In the genomic region with DNA sequence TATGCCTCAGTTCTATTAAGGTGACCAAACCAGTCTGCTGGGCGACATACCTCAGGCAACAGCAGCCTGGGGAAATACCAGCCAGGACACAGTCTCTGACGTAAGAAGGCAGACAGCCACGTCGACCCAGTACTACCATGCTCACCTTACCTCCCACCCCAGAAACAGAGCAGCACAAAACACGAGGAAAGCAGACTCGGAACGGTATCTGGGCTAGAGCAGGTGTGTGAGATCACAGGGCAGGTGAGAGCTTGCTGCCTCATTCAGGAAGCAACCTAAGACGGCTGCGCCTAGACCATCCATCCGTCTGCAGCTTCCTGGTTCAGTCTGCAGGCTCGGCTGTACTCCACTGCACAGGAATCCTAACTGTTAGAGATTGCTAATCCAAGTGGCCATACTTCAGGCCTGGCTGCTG, we compare ENCODE assay signal across 15 mouse cellular contexts. TPM values are rescaled to one million over a fixed set of nuclear protein-coding genes. Genes with fewer than 3 reads are reported as not detected.
DNase-seq lines count a peak whose midpoint lies in the region; ATAC-seq and TF ChIP-seq lines count a peak whose summit lies in the region.
"Had no signal": no experiment of that assay in that cellular context is flagged by ENCODE, and none has a peak within 500 bp of the region (broad histone marks: within the 10 kb centered on the region; RNA-seq: fewer than 3 reads in every experiment).

No protein-coding gene starts in this region.

- no peak overlapping the region for H3K9ac ChIP-seq in forebrain, postnatal 0 days
- H3K9ac ChIP-seq in intestine, embryonic 16.5 days (ENCODE audit: low read depth, low read length), result no peak overlapping the region

- peaks cover 36% of the 10 kb centered on the region for H3K4me1 ChIP-seq in forebrain, embryonic 10.5 days
- H3K4me1 ChIP-seq in forebrain, postnatal 0 days (ENCODE audit: insufficient read depth), result no peaks in the 10 kb centered on the region
- H3K4me1 ChIP-seq in intestine, embryonic 16.5 days (ENCODE audit: control insufficient read depth, insufficient read depth, low read length), result no peaks in the 10 kb centered on the region

- H3K9me3 ChIP-seq in forebrain, embryonic 10.5 days, result no peaks in the 10 kb centered on the region
- H3K9me3 ChIP-seq in forebrain, postnatal 0 days (ENCODE audit: low read length), result no peaks in the 10 kb centered on the region
- H3K9me3 ChIP-seq in intestine, embryonic 16.5 days (ENCODE audit: control insufficient read depth, low read length), result no peaks in the 10 kb centered on the region
- H3K9me3 ChIP-seq: megakaryocyte, embryonic 14.5 days had no signal

- no peak overlapping the region for H3K4me2 ChIP-seq in forebrain, postnatal 0 days (ENCODE audit: low read depth)
- peak overlapping the region; percentile 17; the same call in 1 of the 2 replicates for H3K4me2 ChIP-seq in intestine, embryonic 16.5 days (ENCODE audit: low read depth, low read length)
- H3K4me2 ChIP-seq: liver, embryonic 11.5 days had no signal

- 90% methylated on average over 11 of the region's 11 CpGs for WGBS in forebrain, embryonic 10.5 days
- 95% methylated on average over 11 of the region's 11 CpGs for WGBS in forebrain, postnatal 0 days
- WGBS in intestine, embryonic 16.5 days, result 61% methylated on average over 11 of the region's 11 CpGs

- no peaks in the 10 kb centered on the region for H3K27me3 ChIP-seq in forebrain, embryonic 10.5 days (ENCODE audit: poor library complexity, severe bottlenecking)
- no peaks in the 10 kb centered on the region for H3K27me3 ChIP-seq in forebrain, postnatal 0 days (ENCODE audit: insufficient read depth, low read length)
- H3K27me3 ChIP-seq in intestine, embryonic 16.5 days (replicated peaks; ENCODE audit: control insufficient read depth, insufficient read depth, low read length), result no peaks in the 10 kb centered on the region
- H3K27me3 ChIP-seq: megakaryocyte, embryonic 14.5 days had no signal

- peak overlapping the region; percentile 51; the same call in 1 of the 2 replicates for H3K27ac ChIP-seq in forebrain, embryonic 10.5 days
- H3K27ac ChIP-seq in forebrain, postnatal 0 days (ENCODE audit: low read depth, low read length), result no peak overlapping the region
- H3K27ac ChIP-seq in intestine, embryonic 16.5 days (ENCODE audit: low read length), result no peak overlapping the region

- 0 out of 2 replicates have a peak, but pooled peaks cover 6% of the 10 kb centered on the region for H3K36me3 ChIP-seq in forebrain, embryonic 10.5 days (replicated peaks)
- no peaks in the 10 kb centered on the region for H3K36me3 ChIP-seq in forebrain, postnatal 0 days (ENCODE audit: insufficient read depth)
- H3K36me3 ChIP-seq in intestine, embryonic 16.5 days (ENCODE audit: control insufficient read depth, insufficient read depth, low read length), result no peaks in the 10 kb centered on the region

- H3K4me3 ChIP-seq in forebrain, embryonic 10.5 days, result no peak overlapping the region
- H3K4me3 ChIP-seq in forebrain, postnatal 0 days (ENCODE audit: low read depth, low read length), result no peak overlapping the region
- no peak overlapping the region for H3K4me3 ChIP-seq in intestine, embryonic 16.5 days (ENCODE audit: low read length)
- H3K4me3 ChIP-seq: megakaryocyte, embryonic 14.5 days; myocyte had no signal

- no peak for DNase-seq in forebrain, embryonic 10.5 days (ENCODE audit: extremely low spot score, low spot score)
- DNase-seq in forebrain, postnatal 0 days, result no peak
- peak; percentile 36 for DNase-seq in kidney, postnatal 10 days
- peak; percentile 42 for DNase-seq in lung, postnatal 36 days
- DNase-seq in right cerebral cortex, postnatal 4 days, result no peak
- no peak for DNase-seq in cerebellum, adult 9-11 months
- DNase-seq in cerebellum, postnatal 14 days, result no peak
- DNase-seq: adrenal gland, postnatal 25 days; heart, adult 18-20 months; heart, postnatal 14 days; right cerebral cortex, postnatal 25 days had no signal

- no peak for ATAC-seq in forebrain, postnatal 0 days
- ATAC-seq in intestine, embryonic 16.5 days, result peak; percentile 81

- TF ChIP-seq CTCF in forebrain, postnatal 0 days (IDR thresholded peaks at IDR 0.05; ENCODE audit: low read depth), result no peak

RNA-seq across cellular contexts. Expression of a gene that starts 45.4 kb away (rescaled TPM):
- 18.4 and 21.4 TPM in 2 replicates for polyA plus RNA-seq in forebrain, embryonic 10.5 days (2016; fragmentation: Nextera tagmentation; extraction: Ambion mirVana)
- total RNA-seq in forebrain, postnatal 0 days (2014; rRNA removed), result 30.5 and 42.4 TPM in 2 replicates
- 9.8 and 20.5 TPM in 2 replicates for polyA plus RNA-seq in forebrain, postnatal 0 days (2015; fragmentation: Nextera tagmentation; extraction: Ambion mirVana)
- 7.4 and 8.1 TPM in 2 replicates for polyA plus RNA-seq in intestine, embryonic 16.5 days (2015; fragmentation: Nextera tagmentation; extraction: Ambion mirVana)

Comparison
In these comparisons a context has a peak if more than half of its experiments do, and no peak if none do; other contexts are left out.
1. DNase-seq: peak in kidney, postnatal 10 days (single experiment) and lung, postnatal 36 days (single experiment); none in forebrain, embryonic 10.5 days (single experiment), forebrain, postnatal 0 days (single experiment), right cerebral cortex, postnatal 4 days (single experiment), cerebellum, adult 9-11 months (single experiment) and cerebellum, postnatal 14 days (0 of 2).